Mouse (Mus musculus) liver, embryonic 14.5 days (tissue): Measurements from ENCODE around the gene Phospho2. TPM values are rescaled to one million over a fixed set of nuclear protein-coding genes. Genes with fewer than 3 reads are reported as not detected.

ENCODE experiments used
- ATAC-seq: fragments of 200-750 bp; cut with Nextera tagmentation; 2 replicates; pipeline ENCODE4 v1.8.0; 2017; ENCODE audit warnings: moderate number of reproducible peaks, mild to moderate bottlenecking, moderate library complexity; ENCODE audit not compliant: insufficient read depth
- DNase-seq, 3 experiments: peaks; one replicate each; pipeline ENCODE4 v3.0.0-alpha.2; 2012 to 2013; ENCODE audit warnings: low read depth in 3 of 3, low spot score in 3 of 3
- H3K27ac ChIP-seq: fragments of 300-500 bp; sonication (generic); 2 replicates; pipeline ENCODE4 v1.5.1; 2014; ENCODE audit warnings: moderate library complexity, mild to moderate bottlenecking, control low read depth, inconsistent platforms
- H3K27me3 ChIP-seq: fragments of 300-500 bp; sonication (generic); 2 replicates; pipeline ENCODE4 v1.6.1; 2014; ENCODE audit warnings: mild to moderate bottlenecking, low read length, moderate library complexity; ENCODE audit not compliant: control insufficient read depth, insufficient read depth
- H3K36me3 ChIP-seq: fragments of 300-500 bp; sonication (generic); replicated peaks from 2 replicates; pipeline ENCODE4 v1.6.1; 2014; ENCODE audit warnings: low read depth; ENCODE audit not compliant: control insufficient read depth, insufficient read depth
- H3K4me1 ChIP-seq, 2 experiments: fragments of 200-500 bp in 1 of 2; fragments of 300-500 bp in 1 of 2; sonication (generic) in 1 of 2; replicated peaks; 2 replicates each; pipeline ENCODE4 v1.6.1; 2012 to 2014; ENCODE audit warnings: antibody characterized with exemption in 1 of 2, inconsistent platforms in 1 of 2, low read length in 1 of 2; ENCODE audit not compliant: control insufficient read depth in 2 of 2, insufficient read depth in 2 of 2
- H3K4me2 ChIP-seq: fragments of 300-500 bp; sonication (generic); 2 replicates; pipeline ENCODE4 v1.6.1; 2014; ENCODE audit warnings: low read depth, mild to moderate bottlenecking, control low read depth, moderate library complexity
- H3K4me3 ChIP-seq, 2 experiments: fragments of 200-500 bp in 1 of 2; fragments of 300-500 bp in 1 of 2; sonication (generic) in 1 of 2; 2 replicates each; pipeline ENCODE4 v1.5.1; 2012 to 2014; ENCODE audit warnings: low read depth in 2 of 2, low read length in 2 of 2, mild to moderate bottlenecking in 2 of 2, control low read depth in 1 of 2, inconsistent platforms in 1 of 2, moderate library complexity in 1 of 2; ENCODE audit not compliant: insufficient read depth in 1 of 2
- H3K9ac ChIP-seq: fragments of 300-500 bp; sonication (generic); replicated peaks from 2 replicates; pipeline ENCODE4 v1.6.1; 2014; ENCODE audit warnings: mild to moderate bottlenecking, control low read depth, moderate library complexity
- H3K9me3 ChIP-seq: fragments of 300-500 bp; sonication (generic); 2 replicates; pipeline ENCODE4 v1.6.1; 2016; ENCODE audit warnings: low read length, mixed read lengths; ENCODE audit not compliant: control insufficient read depth
- CTCF ChIP-seq: IDR thresholded peaks from 2 replicates; pipeline ENCODE4 v1.5.1; 2016; ENCODE audit warnings: antibody characterized with exemption, low read depth, control low read depth
- EP300 ChIP-seq: IDR thresholded peaks from 2 replicates; pipeline ENCODE4 v1.6.1; 2016; ENCODE audit warnings: antibody characterized with exemption, low read depth
- WGBS: fragments of 180-500 bp; shearing (Covaris S2); extraction: QIAGEN DNeasy Blood & Tissue Kit; methylation state at CpG from one replicate; pipeline ENCODE4 v1.1.7; 2014; ENCODE audit not compliant: insufficient replicate concordance; 5-methylcytosine and 5-hydroxymethylcytosine counted together
- polyA plus RNA-seq, 2 experiments: library from polyadenylated mRNA; depleted of rRNA in 1 of 2; stranded (reverse) in 1 of 2; unstranded in 1 of 2; fragments of >200 nt; fragmentation: Nextera tagmentation in 1 of 2; extraction: Ambion mirVana in 1 of 2; gene quantifications; 2 replicates each; pipeline versions ENCODE4 v1.2.1 to v1.2.3; 2012 to 2014

Gene Phospho2
- polyA plus RNA-seq, 2 experiments, result 9.2 to 14.8 TPM

DNA sequence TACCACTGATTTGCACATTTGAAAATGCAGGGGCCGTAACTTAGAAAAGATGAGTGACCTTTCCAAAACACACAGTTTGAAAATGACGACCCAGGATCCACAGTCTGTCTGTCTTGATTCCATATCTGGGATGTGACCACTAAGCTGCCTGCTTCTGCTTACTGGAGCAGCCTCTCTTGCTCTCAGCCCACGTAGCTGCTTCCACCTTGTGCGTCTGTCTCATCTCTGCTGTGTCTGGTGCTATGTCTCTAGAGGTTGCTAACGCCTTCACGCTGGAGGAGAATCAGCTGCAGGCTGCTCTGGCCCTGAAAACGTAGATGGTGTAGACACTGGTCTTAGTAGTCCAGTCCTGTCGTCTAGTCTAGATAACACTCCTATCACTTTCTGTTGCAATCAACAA, 40.7 kb downstream of the Phospho2 start:
- ATAC-seq (no peak), DNase-seq (no peak)
- H3K27me3 ChIP-seq, result no peaks in the 10 kb centered on the region
- no peak overlapping the region for H3K4me2 ChIP-seq
- TF ChIP-seq EP300 (no peak), CTCF (no peak)
- H3K9me3 ChIP-seq, result no peaks in the 10 kb centered on the region
- H3K4me1 ChIP-seq, result peaks cover 0 to 11% of the 10 kb centered on the region in 2 experiments; a peak in 2 of 4 replicates
- peaks cover 32% of the 10 kb centered on the region for H3K36me3 ChIP-seq
- no peak overlapping the region for H3K9ac ChIP-seq
- no peak overlapping the region for H3K27ac ChIP-seq
- no peak overlapping the region for H3K4me3 ChIP-seq
- WGBS, result 60% methylated on average over 8 of the region's 8 CpGs

DNA sequence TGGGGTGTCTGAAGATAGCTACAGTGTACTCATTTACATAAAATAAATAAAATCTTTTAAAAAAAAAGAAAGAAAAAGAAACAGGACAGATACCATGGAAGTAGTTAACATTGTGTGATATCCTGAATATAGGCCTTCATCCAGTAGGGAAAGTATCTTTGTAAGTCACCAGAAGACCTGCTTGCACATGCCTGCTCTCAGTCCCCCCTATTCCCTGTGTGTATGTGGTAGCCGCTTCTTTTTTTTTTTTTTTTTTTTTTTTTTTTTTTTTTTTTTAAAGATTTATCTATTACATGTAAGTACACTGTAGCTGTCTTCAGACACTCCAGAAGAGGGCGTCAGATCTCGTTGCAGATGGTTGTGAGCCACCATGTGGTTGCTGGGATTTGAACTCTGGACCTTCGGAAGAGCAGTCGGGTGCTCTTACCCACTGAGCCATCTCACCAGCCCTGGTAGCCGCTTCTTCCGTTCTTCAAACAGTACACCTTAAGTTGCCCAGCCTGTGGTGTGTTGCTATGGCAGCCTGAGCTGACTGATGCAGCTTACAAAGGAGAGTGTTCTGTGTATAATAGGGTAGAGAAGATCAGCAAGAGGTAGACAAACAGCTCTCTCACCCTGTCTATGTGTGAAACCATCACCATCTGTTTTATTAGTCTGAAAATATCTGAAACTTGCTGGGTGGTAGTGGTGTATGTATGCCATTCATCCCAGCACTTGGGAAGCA, 48.0 kb downstream of the Phospho2 start:
- DNase-seq (no peak), ATAC-seq (peak; percentile 35; the same call in 1 of the 2 replicates)
- TF ChIP-seq EP300, result no peak
- TF ChIP-seq CTCF, result no peak
- Histone ChIP-seq H3K9me3 (no peaks in the 10 kb centered on the region), H3K27me3 (no peaks in the 10 kb centered on the region), H3K4me3 (no peak overlapping the region), H3K27ac (no peak overlapping the region), H3K36me3 (peaks cover 8% of the 10 kb centered on the region), H3K9ac (no peak overlapping the region), H3K4me1 (no peaks in the 10 kb centered on the region), H3K4me2 (no peak overlapping the region)
- WGBS, result 66% methylated on average over 7 of the region's 7 CpGs

DNA sequence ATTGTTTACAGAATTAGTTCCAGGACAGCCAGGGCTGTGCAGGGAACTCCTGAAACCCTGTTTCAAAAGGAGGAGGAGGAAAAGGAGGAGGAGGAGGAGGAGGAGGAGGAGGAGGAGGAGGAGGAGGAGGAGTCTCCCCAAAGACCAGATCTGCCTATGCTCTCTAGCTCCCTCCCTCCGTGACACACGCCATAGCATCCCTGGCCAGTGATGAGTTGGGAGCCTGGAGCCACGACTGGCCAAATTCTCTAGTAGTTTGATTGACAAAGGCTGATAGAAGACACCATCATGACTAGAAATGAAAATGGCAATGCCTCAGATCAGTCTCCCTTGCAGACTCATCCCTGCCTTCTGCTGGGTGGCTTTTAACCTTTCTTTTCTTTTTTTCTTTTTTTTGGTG, 48.6 kb downstream of the Phospho2 start:
- Histone ChIP-seq H3K4me2 (no peak overlapping the region), H3K9me3 (no peaks in the 10 kb centered on the region), H3K9ac (no peak overlapping the region), H3K36me3 (peaks cover 7% of the 10 kb centered on the region), H3K4me3 (no peak overlapping the region), H3K4me1 (no peaks in the 10 kb centered on the region), H3K27me3 (no peaks in the 10 kb centered on the region), H3K27ac (no peak overlapping the region)
- TF ChIP-seq EP300, result no peak
- peak; percentile 68 for TF ChIP-seq CTCF
- DNase-seq, result no peak
- WGBS, result 47% methylated on average over 3 of the region's 3 CpGs
- ATAC-seq, result peak; percentile 66

DNA sequence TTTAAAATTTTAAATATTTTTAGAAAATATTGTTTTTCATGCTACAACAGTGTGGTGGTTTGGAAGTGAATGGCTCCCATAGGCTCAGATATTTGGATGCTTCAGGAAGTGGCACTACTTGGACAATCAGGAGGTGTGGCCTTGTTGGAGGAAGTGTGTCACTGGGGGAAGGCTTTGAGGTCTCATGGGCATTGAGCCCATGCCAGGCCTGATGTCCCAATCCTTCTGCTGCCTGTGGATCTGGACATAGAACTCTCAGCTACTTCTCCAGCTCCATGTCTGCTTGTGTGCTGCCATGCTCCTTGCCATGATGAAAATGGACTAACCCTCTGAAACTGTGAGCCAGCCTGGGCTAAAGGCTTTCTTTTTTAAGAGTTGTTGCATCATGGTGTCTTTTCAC, 49.3 kb downstream of the Phospho2 start:
- Histone ChIP-seq H3K27me3 (no peaks in the 10 kb centered on the region), H3K27ac (no peak overlapping the region), H3K4me1 (no peaks in the 10 kb centered on the region), H3K4me3 (no peak overlapping the region), H3K9me3 (no peaks in the 10 kb centered on the region), H3K9ac (no peak overlapping the region), H3K36me3 (peaks cover 6% of the 10 kb centered on the region), H3K4me2 (no peak overlapping the region)
- ATAC-seq (no peak), DNase-seq (no peak)
- TF ChIP-seq CTCF (no peak), EP300 (no peak)

DNA sequence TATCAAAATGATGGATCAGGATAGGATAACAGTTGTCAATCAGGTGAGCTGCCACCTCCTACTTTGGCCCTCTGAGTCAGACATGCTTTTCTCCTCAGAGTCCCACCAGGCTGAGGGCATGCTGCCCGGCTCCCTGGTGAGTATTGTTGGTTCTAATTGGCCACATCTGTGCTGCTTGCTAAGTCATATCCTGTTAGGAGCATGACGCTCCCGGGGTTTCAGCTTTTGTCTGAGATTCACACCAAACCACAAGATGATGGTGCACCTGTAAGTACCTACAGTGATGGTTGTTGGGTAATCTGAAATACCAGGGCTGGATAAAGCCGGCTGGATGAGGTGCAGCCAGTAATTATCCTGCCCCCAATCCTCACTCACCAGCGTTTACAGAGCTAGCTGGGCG, 50.8 kb downstream of the Phospho2 start:
- H3K9ac ChIP-seq, result no peak overlapping the region
- no peaks in the 10 kb centered on the region for H3K36me3 ChIP-seq
- no peak overlapping the region for H3K4me3 ChIP-seq
- no peak overlapping the region for H3K27ac ChIP-seq
- WGBS, result 42% methylated on average over 6 of the region's 6 CpGs
- ATAC-seq (no peak), DNase-seq (no peak)
- no peaks in the 10 kb centered on the region for H3K4me1 ChIP-seq
- H3K27me3 ChIP-seq, result no peaks in the 10 kb centered on the region
- no peak overlapping the region for H3K4me2 ChIP-seq
- TF ChIP-seq EP300 (no peak), CTCF (no peak)
- no peaks in the 10 kb centered on the region for H3K9me3 ChIP-seq
